ENCODE assay signal across 19 mouse cellular contexts in genomic region chr2:60303796-60304195, GRCm38 (mm10).
"Had no signal": no experiment of that assay in that cellular context is flagged by ENCODE, and none has a peak within 500 bp of the region (broad histone marks: within the 10 kb centered on the region; RNA-seq: fewer than 3 reads in every experiment).

No protein-coding gene starts in this region.

- H3K4me1 ChIP-seq: limb, embryonic 15.5 days; liver, embryonic 12.5 days; liver, embryonic 15.5 days; lung, embryonic 15.5 days; megakaryocyte, embryonic 14.5 days; midbrain, embryonic 10.5 days; midbrain, embryonic 13.5 days had no signal

- ATAC-seq: liver, embryonic 12.5 days; midbrain, embryonic 13.5 days had no signal

- H3K27me3 ChIP-seq: limb, embryonic 15.5 days; liver, embryonic 12.5 days; liver, embryonic 15.5 days; lung, embryonic 15.5 days; megakaryocyte, embryonic 14.5 days; midbrain, embryonic 13.5 days had no signal

- DNase-seq: kidney, adult 2 months; kidney, postnatal 14 days; layer of hippocampus, adult 9-11 months; lung, adult 18-20 months; lung, postnatal 10 days; lung, postnatal 36 days; right cerebral cortex, postnatal 4 days; thymus, adult 2 months; thymus, postnatal 14 days; thymus, postnatal 4 days had no signal

- H3K27ac ChIP-seq: layer of hippocampus, adult 2 months; limb, embryonic 15.5 days; liver, embryonic 12.5 days; liver, embryonic 15.5 days; lung, embryonic 15.5 days; midbrain, embryonic 10.5 days; midbrain, embryonic 13.5 days; stomach, postnatal 0 days had no signal

- H3K9me3 ChIP-seq: limb, embryonic 15.5 days; liver, embryonic 12.5 days; liver, embryonic 15.5 days; lung, embryonic 15.5 days; midbrain, embryonic 10.5 days; midbrain, embryonic 13.5 days had no signal

- H3K4me3 ChIP-seq: layer of hippocampus, adult 2 months; limb, embryonic 15.5 days; liver, embryonic 12.5 days; liver, embryonic 15.5 days; lung, embryonic 15.5 days; megakaryocyte, embryonic 14.5 days; midbrain, embryonic 10.5 days; midbrain, embryonic 13.5 days had no signal

- H3K9ac ChIP-seq: limb, embryonic 15.5 days; liver, embryonic 12.5 days; liver, embryonic 15.5 days; lung, embryonic 15.5 days; midbrain, embryonic 13.5 days had no signal

- H3K4me2 ChIP-seq: limb, embryonic 15.5 days; liver, embryonic 12.5 days; liver, embryonic 15.5 days; lung, embryonic 15.5 days; midbrain, embryonic 13.5 days had no signal

- H3K36me3 ChIP-seq: limb, embryonic 15.5 days; lung, embryonic 15.5 days; midbrain, embryonic 13.5 days had no signal
